In genomic region chr19:3363510-3363909, GRCm38 (mm10) we compare ENCODE assay signal across 16 mouse cellular contexts. TPM values are rescaled to one million over a fixed set of nuclear protein-coding genes. Genes with fewer than 3 reads are reported as not detected.
"Had no signal": no experiment of that assay in that cellular context is flagged by ENCODE, and none has a peak within 500 bp of the region (broad histone marks: within the 10 kb centered on the region; RNA-seq: fewer than 3 reads in every experiment).

No protein-coding gene starts in this region.

- H3K27me3 ChIP-seq: neural tube, embryonic 13.5 days; neural tube, embryonic 15.5 days; stomach, embryonic 15.5 days had no signal

- H3K4me2 ChIP-seq: neural tube, embryonic 13.5 days; neural tube, embryonic 15.5 days; stomach, embryonic 15.5 days had no signal

- H3K9me3 ChIP-seq: neural tube, embryonic 13.5 days; neural tube, embryonic 15.5 days; stomach, embryonic 15.5 days had no signal

- H3K27ac ChIP-seq: neural tube, embryonic 13.5 days; neural tube, embryonic 15.5 days; stomach, embryonic 15.5 days; stomach, postnatal 0 days had no signal

- DNase-seq: retina, postnatal 1 day; right cerebral cortex, postnatal 14 days; right cerebral cortex, postnatal 25 days; right cerebral cortex, postnatal 4 days; spleen, adult 18-20 months; thymus, adult 18-20 months; thymus, adult 2 months; thymus, postnatal 14 days; thymus, postnatal 25 days; thymus, postnatal 36 days; thymus, postnatal 4 days had no signal

- H3K4me3 ChIP-seq: neural tube, embryonic 13.5 days; neural tube, embryonic 15.5 days; stomach, embryonic 15.5 days had no signal

- H3K4me1 ChIP-seq: neural tube, embryonic 13.5 days; neural tube, embryonic 15.5 days; stomach, embryonic 15.5 days had no signal

- H3K9ac ChIP-seq: neural tube, embryonic 13.5 days; neural tube, embryonic 15.5 days; stomach, embryonic 15.5 days had no signal

RNA-seq across cellular contexts. Expression of gene Tesmin, which starts 25.1 kb away (rescaled TPM):
- polyA plus RNA-seq: neural tube, embryonic 13.5 days had no signal

RNA-seq across cellular contexts. Expression of gene Gal, which starts 50.8 kb away (rescaled TPM):
- total RNA-seq: neutrophil, adult 5-6 weeks had no signal
